Mouse (Mus musculus) hindbrain, embryonic 16.5 days (tissue): ENCODE measurements around the gene Ces2h. TPM values are rescaled to one million over a fixed set of nuclear protein-coding genes. Genes with fewer than 3 reads are reported as not detected.

ENCODE experiments used
- ATAC-seq: fragments of 200-750 bp; cut with Nextera tagmentation; 2 replicates; pipeline ENCODE4 v1.8.0; 2017; ENCODE audit warnings: moderate TSS enrichment, moderate library complexity
- H3K27ac ChIP-seq: fragments of 300-500 bp; sonication (generic); 2 replicates; pipeline ENCODE4 v1.5.1; 2014; ENCODE audit warnings: low read depth, mild to moderate bottlenecking, control low read depth, low read length, moderate library complexity
- H3K27me3 ChIP-seq: fragments of 300-500 bp; sonication (generic); replicated peaks from 2 replicates; pipeline ENCODE4 v1.6.1; 2014; ENCODE audit warnings: low read length; ENCODE audit not compliant: control insufficient read depth, insufficient read depth
- H3K36me3 ChIP-seq: fragments of 300-500 bp; sonication (generic); 2 replicates; pipeline ENCODE4 v1.6.1; 2014; ENCODE audit warnings: mild to moderate bottlenecking, low read length, moderate library complexity, mixed read lengths; ENCODE audit not compliant: control insufficient read depth, insufficient read depth
- H3K4me1 ChIP-seq: fragments of 300-500 bp; sonication (generic); 2 replicates; pipeline ENCODE4 v1.6.1; 2014; ENCODE audit warnings: low read depth, low read length; ENCODE audit not compliant: control insufficient read depth, insufficient read depth
- H3K4me2 ChIP-seq: fragments of 300-500 bp; sonication (generic); 2 replicates; pipeline ENCODE4 v1.6.1; 2014; ENCODE audit warnings: mild to moderate bottlenecking, low read length, control low read depth, moderate library complexity
- H3K4me3 ChIP-seq: fragments of 300-500 bp; sonication (generic); 2 replicates; pipeline ENCODE4 v1.5.1; 2014; ENCODE audit warnings: mild to moderate bottlenecking, low read length, control low read depth, moderate library complexity
- H3K9ac ChIP-seq: fragments of 300-500 bp; sonication (generic); 2 replicates; pipeline ENCODE4 v1.6.1; 2014; ENCODE audit warnings: low read depth, mild to moderate bottlenecking, control low read depth, low read length, moderate library complexity
- H3K9me3 ChIP-seq: fragments of 300-500 bp; sonication (generic); 2 replicates; pipeline ENCODE4 v1.6.1; 2014; ENCODE audit warnings: mild to moderate bottlenecking, low read length, moderate library complexity; ENCODE audit not compliant: control insufficient read depth
- WGBS: fragments of 180-500 bp; shearing (Covaris S2); extraction: QIAGEN DNeasy Blood & Tissue Kit; methylation state at CpG from one replicate; pipeline ENCODE4 v1.1.7; 2014; 5-methylcytosine and 5-hydroxymethylcytosine counted together
- polyA plus RNA-seq: library from polyadenylated mRNA; unstranded; fragments of >200 nt; fragmentation: Nextera tagmentation; extraction: Ambion mirVana; gene quantifications from 2 replicates; pipeline ENCODE4 v1.2.1, GENCODE M21; 2015

The Ces2h gene
- not detected in 2 replicates for polyA plus RNA-seq

DNA sequence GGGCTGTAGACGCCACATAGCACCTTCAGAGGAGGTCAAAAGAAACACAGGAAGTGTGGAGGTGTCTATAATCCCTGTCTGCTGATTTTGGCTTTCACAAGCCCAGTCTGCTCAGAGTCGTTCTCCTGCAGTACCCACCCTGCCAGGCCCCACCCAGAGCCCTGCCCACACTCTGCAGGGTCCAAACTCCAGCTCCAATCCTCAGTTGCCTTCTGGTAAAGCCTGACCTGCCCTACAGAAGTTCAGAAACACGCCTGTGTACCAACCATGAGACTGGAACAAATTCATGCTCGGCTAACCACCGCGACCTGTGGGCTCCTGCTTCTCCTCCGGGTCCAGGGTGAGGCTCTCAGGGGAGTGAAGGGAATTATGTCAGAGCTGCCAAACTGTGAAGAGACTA lies at the start of gene Ces2h:
Gene Ces2h, plus strand, starts transcription at position 268 of the 400 bp plus-strand sequence.
- Histone ChIP-seq H3K9ac (no peak within 1 kb of the TSS), H3K36me3 (no peaks in the 10 kb centered on the region), H3K4me2 (no peak within 1 kb of the TSS), H3K27ac (no peak within 1 kb of the TSS), H3K27me3 (no peaks in the 10 kb centered on the region), H3K9me3 (no peaks in the 10 kb centered on the region), H3K4me1 (no peaks in the 10 kb centered on the region), H3K4me3 (no peak within 1 kb of the TSS)
- ATAC-seq: no peak
- 80% methylated on average over 7 of the region's 7 CpGs for WGBS

DNA sequence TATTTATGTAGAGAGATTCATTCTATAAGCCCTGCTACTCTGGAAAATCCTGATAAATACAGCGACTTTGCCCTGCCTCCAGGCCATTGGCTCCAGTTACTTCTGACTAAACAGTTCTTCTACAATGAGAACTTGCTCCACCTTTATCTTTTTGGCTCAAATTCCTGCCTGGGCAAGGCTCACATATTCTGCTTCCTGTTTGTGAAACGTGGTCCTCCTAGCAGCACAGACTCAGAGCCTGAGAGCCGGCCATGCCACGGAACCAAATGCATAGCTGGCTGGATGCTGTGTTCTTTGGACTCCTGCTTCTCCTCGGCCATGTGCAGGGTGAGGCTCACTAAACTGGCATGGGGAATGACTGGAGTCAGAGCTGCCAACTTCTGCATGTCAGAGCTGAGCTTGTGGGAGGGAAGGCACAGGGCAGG lies 39.1 kb upstream of the Ces2h start, which contains the start of gene Ces2g:
Gene Ces2g, plus strand, starts transcription at position 182 of the 425 bp plus-strand sequence.
- H3K9me3 ChIP-seq: no peaks in the 10 kb centered on the region
- H3K4me1 ChIP-seq: no peaks in the 10 kb centered on the region
- H3K36me3 ChIP-seq: no peaks in the 10 kb centered on the region
- no peak for ATAC-seq
- no peak within 1 kb of the TSS for H3K4me2 ChIP-seq
- no peak within 1 kb of the TSS for H3K9ac ChIP-seq
- no peak within 1 kb of the TSS for H3K4me3 ChIP-seq
- WGBS: 77% methylated on average over 5 of the region's 5 CpGs
- H3K27ac ChIP-seq: no peak within 1 kb of the TSS
- H3K27me3 ChIP-seq: no peaks in the 10 kb centered on the region

DNA sequence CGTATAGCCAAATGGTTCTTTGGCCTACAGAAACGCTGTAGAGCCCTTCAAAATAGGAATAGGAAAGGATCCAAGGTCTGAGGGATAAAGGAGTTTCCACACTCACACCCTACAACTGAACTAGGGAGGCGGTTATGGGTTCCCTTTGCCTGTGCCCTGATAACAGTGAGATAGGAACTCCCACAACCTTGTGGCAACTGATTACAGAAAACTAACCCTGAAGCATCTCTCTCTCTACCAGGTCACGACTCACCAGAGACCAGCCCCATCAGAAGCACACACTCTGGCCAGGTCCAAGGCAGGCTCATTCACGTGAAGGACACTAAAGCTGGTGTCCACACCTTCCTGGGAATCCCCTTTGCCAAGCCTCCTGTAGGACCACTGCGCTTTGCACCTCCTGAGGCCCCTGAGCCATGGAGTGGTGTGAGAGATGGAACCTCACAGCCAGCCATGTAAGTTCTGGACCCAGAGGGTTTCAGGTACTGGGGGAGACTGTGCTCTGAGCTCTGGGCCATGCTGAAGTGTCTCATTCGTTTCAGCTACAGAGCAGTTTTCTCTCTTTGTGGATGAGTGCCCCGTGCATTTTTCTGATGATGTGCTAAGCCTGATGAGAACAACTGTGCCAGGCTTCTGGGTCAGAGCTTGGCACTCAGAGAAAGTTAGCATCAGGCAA lies 38.3 kb upstream of the Ces2h start:
- H3K9me3 ChIP-seq: no peaks in the 10 kb centered on the region
- no peak overlapping the region for H3K4me3 ChIP-seq
- H3K4me1 ChIP-seq: no peaks in the 10 kb centered on the region
- WGBS: 76% methylated on average over 8 of the region's 8 CpGs
- H3K9ac ChIP-seq: no peak overlapping the region
- ATAC-seq: no peak
- H3K27ac ChIP-seq: no peak overlapping the region
- H3K36me3 ChIP-seq: no peaks in the 10 kb centered on the region
- no peak overlapping the region for H3K4me2 ChIP-seq
- no peaks in the 10 kb centered on the region for H3K27me3 ChIP-seq

DNA sequence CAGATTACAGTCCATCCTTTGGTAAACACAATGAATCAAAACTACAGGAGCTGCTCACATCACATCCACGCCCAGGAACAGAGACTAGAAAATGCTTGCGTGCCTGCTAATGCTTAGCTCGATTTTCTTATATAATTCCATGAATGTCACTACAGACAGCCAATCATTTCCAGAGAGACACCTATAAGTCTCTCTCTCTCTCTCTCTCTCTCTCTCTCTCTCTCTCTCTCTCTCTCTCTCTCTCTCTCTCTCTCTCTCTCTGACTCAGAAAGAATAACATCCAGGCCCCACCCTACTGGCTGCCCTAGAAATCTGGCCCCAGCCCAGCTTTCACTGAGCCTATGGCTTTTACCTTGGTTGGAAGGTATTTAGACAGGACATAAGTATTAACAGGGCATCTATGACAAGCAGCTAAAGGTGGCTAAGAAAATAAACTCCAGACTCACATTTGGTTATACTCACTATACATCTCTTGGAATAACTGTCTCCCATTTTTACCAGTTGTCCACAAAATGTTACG lies 37.2 kb upstream of the Ces2h start:
- H3K27me3 ChIP-seq: no peaks in the 10 kb centered on the region
- no peak overlapping the region for H3K4me3 ChIP-seq
- no peak overlapping the region for H3K27ac ChIP-seq
- ATAC-seq: no peak
- 80% methylated on average over 4 of the region's 4 CpGs for WGBS
- H3K4me1 ChIP-seq: no peaks in the 10 kb centered on the region
- no peak overlapping the region for H3K9ac ChIP-seq
- H3K4me2 ChIP-seq: no peak overlapping the region
- H3K9me3 ChIP-seq: no peaks in the 10 kb centered on the region
- no peaks in the 10 kb centered on the region for H3K36me3 ChIP-seq

DNA sequence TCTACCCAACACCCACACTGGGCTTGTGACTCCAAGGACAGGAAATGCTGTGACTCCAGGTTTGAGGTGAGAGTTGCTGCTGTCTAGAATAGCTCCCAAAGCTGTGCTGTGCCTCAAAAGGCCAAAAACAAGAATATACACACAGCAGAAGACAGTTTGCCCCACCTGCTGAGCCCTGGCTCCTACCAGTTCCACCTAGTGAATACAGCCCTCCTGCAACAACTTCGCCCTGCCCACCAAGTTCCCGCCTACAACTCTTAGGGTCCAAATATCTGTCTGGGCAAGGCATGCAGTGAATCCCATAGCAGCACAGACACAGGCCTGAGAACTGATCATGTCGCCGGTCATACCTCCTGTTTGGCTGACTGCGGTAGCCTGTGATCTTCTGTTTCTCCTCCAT lies 16.5 kb upstream of the Ces2h start:
- no peak for ATAC-seq
- no peaks in the 10 kb centered on the region for H3K4me1 ChIP-seq
- no peak overlapping the region for H3K9ac ChIP-seq
- H3K27me3 ChIP-seq: no peaks in the 10 kb centered on the region
- peaks cover 7% of the 10 kb centered on the region for H3K9me3 ChIP-seq
- no peak overlapping the region for H3K27ac ChIP-seq
- 91% methylated on average over 5 of the region's 5 CpGs for WGBS
- no peak overlapping the region for H3K4me2 ChIP-seq
- H3K4me3 ChIP-seq: no peak overlapping the region
- H3K36me3 ChIP-seq: no peaks in the 10 kb centered on the region

DNA sequence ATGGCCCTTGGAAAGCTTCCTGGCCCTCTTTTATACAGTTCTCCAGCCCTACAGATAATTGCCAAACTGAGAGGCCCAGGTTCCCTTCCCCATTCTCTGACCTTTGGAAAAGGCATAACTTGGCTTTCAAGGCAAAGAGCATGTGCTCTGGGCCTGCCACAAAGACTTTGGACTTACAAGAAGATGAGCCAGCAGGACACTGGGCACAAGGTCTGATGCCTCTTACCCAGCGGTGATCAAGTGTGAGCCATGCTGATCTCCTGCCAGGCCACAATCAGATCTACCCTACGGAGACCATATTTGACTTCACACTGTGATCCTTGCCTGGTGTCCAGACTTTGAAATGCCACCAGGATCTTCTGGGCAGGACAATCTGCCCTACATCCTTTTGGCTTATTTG lies 15.7 kb upstream of the Ces2h start:
- Histone ChIP-seq H3K9ac (no peak overlapping the region), H3K9me3 (peaks cover 5% of the 10 kb centered on the region), H3K27ac (no peak overlapping the region), H3K4me2 (no peak overlapping the region), H3K4me1 (no peaks in the 10 kb centered on the region), H3K36me3 (no peaks in the 10 kb centered on the region), H3K27me3 (no peaks in the 10 kb centered on the region), H3K4me3 (no peak overlapping the region)
- ATAC-seq: no peak
- WGBS: 85% methylated on average over 2 of the region's 2 CpGs

DNA sequence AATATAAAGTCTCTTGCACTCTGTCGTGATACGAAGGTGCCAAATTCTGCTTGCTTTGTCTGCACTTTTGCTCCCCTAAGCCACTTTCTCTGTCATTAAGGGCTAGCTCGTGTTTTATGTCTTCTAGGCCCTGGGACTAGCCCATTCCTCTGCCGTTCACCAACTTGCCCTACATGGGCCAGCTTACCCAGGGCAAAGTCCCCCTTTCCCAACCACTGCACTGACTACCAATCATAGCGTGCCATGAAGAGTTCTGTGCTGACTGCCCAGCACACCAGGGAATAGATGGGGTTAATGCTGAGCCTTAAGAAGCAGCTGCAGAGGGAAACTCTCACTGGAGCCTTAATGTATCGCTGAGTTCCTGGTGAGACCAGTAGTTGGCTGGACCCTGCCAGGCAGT lies 2.5 kb upstream of the Ces2h start:
- no peaks in the 10 kb centered on the region for H3K36me3 ChIP-seq
- H3K4me2 ChIP-seq: no peak overlapping the region
- no peaks in the 10 kb centered on the region for H3K9me3 ChIP-seq
- no peak for ATAC-seq
- H3K4me1 ChIP-seq: no peaks in the 10 kb centered on the region
- H3K27me3 ChIP-seq: no peaks in the 10 kb centered on the region
- H3K27ac ChIP-seq: no peak overlapping the region
- H3K4me3 ChIP-seq: no peak overlapping the region
- no peak overlapping the region for H3K9ac ChIP-seq
- 76% methylated on average over 6 of the region's 6 CpGs for WGBS

DNA sequence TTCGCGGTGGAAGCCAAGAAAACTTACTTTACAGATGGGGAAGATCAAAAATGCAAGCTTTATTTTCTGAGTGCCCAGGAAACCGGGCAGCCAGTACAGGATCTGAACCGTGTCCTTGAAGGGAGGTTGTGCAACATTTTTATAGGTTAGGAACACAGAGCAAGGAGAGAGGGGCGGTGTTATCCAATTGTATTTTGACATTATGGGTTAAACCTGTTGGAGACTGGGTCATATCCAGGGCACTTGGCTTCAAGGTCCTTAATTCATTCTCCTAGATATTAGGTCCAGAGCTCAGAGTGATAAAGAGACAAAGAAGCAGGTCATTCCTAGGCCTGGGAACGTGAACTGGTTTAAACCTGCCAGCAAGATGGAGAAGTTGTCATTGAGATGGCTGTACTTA lies 1.5 kb upstream of the Ces2h start:
- no peak overlapping the region for H3K9ac ChIP-seq
- H3K36me3 ChIP-seq: no peaks in the 10 kb centered on the region
- ATAC-seq: no peak
- 89% methylated on average over 6 of the region's 6 CpGs for WGBS
- no peaks in the 10 kb centered on the region for H3K9me3 ChIP-seq
- H3K27ac ChIP-seq: no peak overlapping the region
- H3K4me3 ChIP-seq: no peak overlapping the region
- no peaks in the 10 kb centered on the region for H3K4me1 ChIP-seq
- no peak overlapping the region for H3K4me2 ChIP-seq
- no peaks in the 10 kb centered on the region for H3K27me3 ChIP-seq

DNA sequence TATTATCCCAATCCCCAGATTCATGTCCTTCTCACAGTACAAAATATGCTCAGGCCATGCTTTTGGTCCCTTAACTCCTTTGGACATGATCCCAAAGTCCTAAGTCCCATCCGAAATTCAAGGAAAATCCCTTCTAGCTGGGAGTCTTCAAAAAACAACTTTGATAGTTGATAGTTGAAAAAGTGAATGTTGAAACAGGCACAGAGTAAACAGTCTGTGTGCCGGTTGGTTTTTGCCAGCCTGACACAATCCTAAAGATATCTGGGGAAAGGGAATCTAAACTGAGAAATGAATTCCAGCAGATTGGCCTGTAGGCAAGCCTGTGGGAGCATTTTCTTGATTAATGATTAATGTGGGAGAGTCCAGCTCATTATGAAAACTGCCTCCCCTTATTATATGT lies 9.3 kb downstream of the Ces2h start:
- no peaks in the 10 kb centered on the region for H3K27me3 ChIP-seq
- H3K4me3 ChIP-seq: no peak overlapping the region
- no peak overlapping the region for H3K27ac ChIP-seq
- ATAC-seq: no peak
- WGBS: 93% methylated on average over 2 of the region's 2 CpGs
- H3K9ac ChIP-seq: no peak overlapping the region
- no peaks in the 10 kb centered on the region for H3K9me3 ChIP-seq
- H3K36me3 ChIP-seq: no peaks in the 10 kb centered on the region
- no peak overlapping the region for H3K4me2 ChIP-seq
- no peaks in the 10 kb centered on the region for H3K4me1 ChIP-seq
